Mouse (Mus musculus) embryonic facial prominence, embryonic 15.5 days (tissue): ENCODE measurements around the gene Pinlyp. TPM values are rescaled to one million over a fixed set of nuclear protein-coding genes. Genes with fewer than 3 reads are reported as not detected.

Experiments
- ATAC-seq: fragments of 200-750 bp; cut with Nextera tagmentation; 2 replicates; pipeline ENCODE4 v1.8.0; 2017; ENCODE audit warnings: low read depth, moderate TSS enrichment; ENCODE audit not compliant: insufficient number of reproducible peaks, low FRiP score, low TSS enrichment
- H3K27ac ChIP-seq: fragments of 300-500 bp; sonication (generic); replicated peaks from 2 replicates; pipeline ENCODE4 v1.5.1; 2015; ENCODE audit warnings: mild to moderate bottlenecking, inconsistent platforms
- H3K27me3 ChIP-seq: fragments of 300-500 bp; sonication (generic); 2 replicates; pipeline ENCODE4 v1.6.1; 2015; ENCODE audit warnings: inconsistent platforms
- H3K36me3 ChIP-seq: fragments of 300-500 bp; sonication (generic); 2 replicates; pipeline ENCODE4 v1.6.1; 2015; ENCODE audit warnings: mild to moderate bottlenecking, inconsistent platforms
- H3K4me1 ChIP-seq: fragments of 300-500 bp; sonication (generic); 2 replicates; pipeline ENCODE4 v1.6.1; 2015; ENCODE audit warnings: inconsistent platforms
- H3K4me2 ChIP-seq: fragments of 300-500 bp; sonication (generic); replicated peaks from 2 replicates; pipeline ENCODE4 v1.6.1; 2015; ENCODE audit warnings: mild to moderate bottlenecking, inconsistent platforms
- H3K4me3 ChIP-seq: fragments of 300-500 bp; sonication (generic); replicated peaks from 2 replicates; pipeline ENCODE4 v1.5.1; 2015; ENCODE audit warnings: mild to moderate bottlenecking, inconsistent platforms
- H3K9ac ChIP-seq: fragments of 300-500 bp; sonication (generic); 2 replicates; pipeline ENCODE4 v1.6.1; 2015; ENCODE audit warnings: inconsistent platforms
- H3K9me3 ChIP-seq: fragments of 300-500 bp; sonication (generic); replicated peaks from 2 replicates; pipeline ENCODE4 v1.6.1; 2016; ENCODE audit warnings: inconsistent platforms
- WGBS: fragments of 180-500 bp; shearing (Covaris S2); methylation state at CpG from one replicate; pipeline ENCODE4 v1.1.7; 2015; 5-methylcytosine and 5-hydroxymethylcytosine counted together
- polyA plus RNA-seq: library from polyadenylated mRNA; unstranded; fragments of >200 nt; fragmentation: Nextera tagmentation; extraction: Ambion mirVana; gene quantifications from 2 replicates; pipeline ENCODE4 v1.2.1, GENCODE M21; 2015

Gene Pinlyp
- polyA plus RNA-seq, 1 experiment from 2014 or later: 9.4 TPM

DNA sequence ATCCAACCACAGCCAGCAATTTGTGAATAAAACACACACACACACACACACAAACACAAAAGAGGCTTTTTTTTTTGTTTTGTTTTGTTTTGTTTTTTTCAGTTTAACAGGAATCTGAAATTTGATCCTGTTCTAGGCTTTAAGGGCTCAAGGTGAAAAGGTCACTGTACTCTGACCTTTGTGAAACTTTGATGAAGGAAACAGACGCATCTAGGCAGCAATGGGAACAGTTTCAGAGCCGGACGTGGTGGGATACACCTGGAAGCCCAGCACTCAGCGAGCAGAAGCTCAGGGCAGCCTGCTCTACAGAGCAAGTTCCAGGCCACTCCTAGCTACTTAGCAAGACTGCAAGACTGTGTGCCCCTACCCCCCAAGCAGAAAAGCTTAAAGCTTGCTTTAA, 41.0 kb downstream of the Pinlyp start:
- no peak for ATAC-seq
- Histone ChIP-seq H3K9ac (no peak overlapping the region), H3K4me3 (no peak overlapping the region), H3K4me2 (0 out of 2 replicates have a peak overlapping the region, but pooled peaks have one; percentile 25), H3K27me3 (peaks cover 16% of the 10 kb centered on the region), H3K36me3 (no peaks in the 10 kb centered on the region), H3K9me3 (no peaks in the 10 kb centered on the region), H3K4me1 (peaks cover 49% of the 10 kb centered on the region), H3K27ac (no peak overlapping the region)
- 27% methylated on average over 4 of the region's 4 CpGs for WGBS

DNA sequence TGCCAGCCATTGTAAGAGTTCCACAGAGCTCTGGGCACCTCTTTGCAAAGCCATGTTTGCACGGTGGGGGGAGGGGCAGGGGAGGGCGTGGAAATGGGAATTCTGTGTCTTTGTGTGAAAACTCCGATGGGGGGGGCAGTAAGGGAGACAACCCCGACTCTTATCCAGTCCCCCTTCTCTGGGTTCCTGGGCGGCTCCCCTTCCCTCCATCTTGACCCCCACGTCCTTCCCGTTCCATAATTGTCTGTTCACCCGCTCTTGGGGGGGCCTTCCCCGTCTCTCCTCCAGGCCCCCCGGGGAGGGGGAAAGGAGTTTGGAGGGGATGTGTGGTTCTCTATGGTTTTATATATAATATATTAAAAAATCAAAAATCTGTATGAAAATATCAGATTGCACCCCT, 41.9 kb downstream of the Pinlyp start:
- Histone ChIP-seq H3K27me3 (peaks cover 24% of the 10 kb centered on the region), H3K4me2 (peak overlapping the region; percentile 25; the same call in 1 of the 2 replicates), H3K9me3 (no peaks in the 10 kb centered on the region), H3K4me1 (peaks cover 55% of the 10 kb centered on the region), H3K36me3 (no peaks in the 10 kb centered on the region), H3K4me3 (no peak overlapping the region), H3K9ac (no peak overlapping the region), H3K27ac (no peak overlapping the region)
- WGBS: 22% methylated on average over 10 of the region's 10 CpGs
- ATAC-seq: no peak

DNA sequence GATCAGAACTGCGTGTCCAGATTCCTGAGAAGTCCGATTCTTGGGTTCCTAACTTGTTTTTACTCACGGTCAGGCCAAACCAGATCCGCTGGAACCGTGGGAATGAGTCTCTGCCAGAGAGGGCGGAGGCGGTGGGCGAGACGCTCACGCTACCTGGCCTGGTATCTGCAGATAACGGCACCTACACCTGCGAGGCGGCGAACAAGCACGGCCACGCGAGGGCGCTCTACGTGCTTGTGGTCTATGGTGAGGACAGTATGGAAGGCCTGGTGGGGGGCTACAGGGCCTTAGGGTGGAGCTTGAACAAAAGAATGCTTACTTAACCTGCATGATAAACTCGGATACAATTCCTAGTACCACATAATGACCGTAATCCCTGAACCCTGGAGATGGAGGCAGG, 44.4 kb downstream of the Pinlyp start:
- peaks cover 42% of the 10 kb centered on the region for H3K4me1 ChIP-seq
- no peak overlapping the region for H3K27ac ChIP-seq
- H3K4me3 ChIP-seq: no peak overlapping the region
- peaks cover 29% of the 10 kb centered on the region for H3K27me3 ChIP-seq
- no peak overlapping the region for H3K9ac ChIP-seq
- H3K4me2 ChIP-seq: no peak overlapping the region
- ATAC-seq: no peak
- H3K9me3 ChIP-seq: no peaks in the 10 kb centered on the region
- H3K36me3 ChIP-seq: no peaks in the 10 kb centered on the region
- WGBS: 49% methylated on average over 21 of the region's 21 CpGs

DNA sequence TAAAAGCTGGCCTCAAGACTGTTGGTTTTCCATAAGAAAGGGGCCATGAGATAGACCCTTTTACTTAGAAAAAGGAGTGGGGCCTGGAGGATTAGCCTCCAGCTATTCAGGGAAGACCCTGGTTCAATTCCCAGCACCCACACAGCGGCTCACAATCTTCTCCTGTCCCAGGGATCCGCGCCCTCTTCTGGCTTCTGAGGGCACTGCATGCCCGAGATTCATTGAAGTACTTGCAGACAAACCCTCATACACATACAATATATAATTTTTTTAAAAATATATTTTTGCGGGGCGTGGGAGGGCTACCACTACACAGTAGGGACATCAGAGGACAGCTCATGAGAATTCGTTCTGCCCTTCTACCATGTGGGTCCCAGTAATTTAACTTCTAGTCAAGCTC, 45.0 kb downstream of the Pinlyp start:
- WGBS: 35% methylated on average over 7 of the region's 7 CpGs
- peaks cover 29% of the 10 kb centered on the region for H3K27me3 ChIP-seq
- no peaks in the 10 kb centered on the region for H3K9me3 ChIP-seq

DNA sequence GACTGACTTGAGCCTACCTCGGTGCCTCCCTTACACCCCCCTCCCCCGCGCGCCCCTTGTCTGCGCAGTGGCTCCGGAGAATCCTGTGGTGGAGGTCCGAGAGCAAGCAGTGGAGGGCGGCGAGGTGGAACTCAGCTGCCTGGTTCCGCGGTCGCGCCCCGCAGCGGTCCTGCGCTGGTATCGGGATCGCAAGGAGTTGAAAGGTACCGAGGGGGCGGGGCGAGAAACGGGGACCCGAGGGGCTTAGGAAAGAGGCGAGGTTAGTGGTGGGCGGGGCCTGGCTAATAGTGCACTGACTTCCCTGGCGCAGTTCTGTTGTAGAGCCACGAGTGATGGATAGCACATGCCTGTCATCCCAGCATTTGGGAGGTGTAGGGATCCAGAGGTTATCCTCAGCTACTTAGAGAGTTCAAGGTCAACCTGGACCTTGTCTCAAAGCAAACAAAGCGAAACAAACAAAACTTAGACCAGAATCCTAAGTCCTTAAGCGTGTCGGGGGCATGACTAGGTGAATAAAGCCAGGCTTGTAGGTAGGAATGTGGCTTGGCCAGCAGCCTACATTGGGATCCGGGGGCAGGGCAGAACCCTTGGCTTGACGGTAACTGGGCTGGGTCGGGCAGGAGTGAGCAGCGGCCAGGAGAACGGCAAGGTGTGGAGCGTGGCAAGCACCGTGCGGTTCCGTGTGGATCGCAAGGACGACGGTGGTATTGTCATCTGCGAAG, 45.9 kb downstream of the Pinlyp start:
- Histone ChIP-seq H3K36me3 (no peaks in the 10 kb centered on the region), H3K27me3 (peaks cover 29% of the 10 kb centered on the region)

More for the DNA sequence above, 45.0 kb downstream of the Pinlyp start:
- H3K4me2 ChIP-seq: no peak overlapping the region
- no peak overlapping the region for H3K27ac ChIP-seq
- H3K4me1 ChIP-seq: peaks cover 37% of the 10 kb centered on the region
- H3K36me3 ChIP-seq: no peaks in the 10 kb centered on the region
- 0 out of 2 replicates have a peak overlapping the region, but pooled peaks have one; percentile 36 for H3K4me3 ChIP-seq
- no peak for ATAC-seq
- no peak overlapping the region for H3K9ac ChIP-seq

More for the DNA sequence above, 45.9 kb downstream of the Pinlyp start:
- Histone ChIP-seq H3K4me1 (peaks cover 28% of the 10 kb centered on the region), H3K9ac (no peak overlapping the region), H3K4me2 (peak overlapping the region; percentile 64), H3K27ac (no peak overlapping the region), H3K9me3 (no peaks in the 10 kb centered on the region), H3K4me3 (peak overlapping the region; percentile 36)
- 9% methylated on average over 43 of the region's 43 CpGs for WGBS
- no peak for ATAC-seq

Other genes starting within 250 kb of the Pinlyp start
- gene Zfp61, start 244.9 kb downstream of the Pinlyp start, polyA plus RNA-seq: 41.6 and 45.6 TPM in 2 replicates
- 13.7 and 14.5 TPM in 2 replicates for gene Zfp94, start 229.5 kb downstream of the Pinlyp start, polyA plus RNA-seq
- not detected in 2 replicates for gene Tescl, start 212.2 kb downstream of the Pinlyp start, polyA plus RNA-seq
- 30.8 and 40.2 TPM in 2 replicates for gene Lypd5, start 196.9 kb downstream of the Pinlyp start, polyA plus RNA-seq
- gene Kcnn4, start 175.9 kb downstream of the Pinlyp start, polyA plus RNA-seq: 3.1 and 4.0 TPM in 2 replicates
- gene Smg9, start 146.5 kb downstream of the Pinlyp start, polyA plus RNA-seq: 24.8 and 27.6 TPM in 2 replicates
- gene Irgc1, start 93.8 kb downstream of the Pinlyp start, polyA plus RNA-seq: 0.21 TPM in 1 of 2 replicates, not detected in the other
- gene Plaur, start 83.6 kb downstream of the Pinlyp start, polyA plus RNA-seq: 8.8 and 12.6 TPM in 2 replicates
- gene Cadm4, start 64.1 kb downstream of the Pinlyp start, polyA plus RNA-seq: 7.5 and 8.0 TPM in 2 replicates
- gene Zfp428, start 39.1 kb downstream of the Pinlyp start, polyA plus RNA-seq: 65.9 and 69.2 TPM in 2 replicates
- 0.62 and 0.72 TPM in 2 replicates for gene AC161166.1, start 33.7 kb downstream of the Pinlyp start, polyA plus RNA-seq
- gene Irgq, start 15.4 kb downstream of the Pinlyp start, polyA plus RNA-seq: 11.2 and 11.4 TPM in 2 replicates
- 122 and 127 TPM in 2 replicates for gene Xrcc1, start 171 bp upstream of the Pinlyp start, polyA plus RNA-seq
- 27.3 and 27.8 TPM in 2 replicates for gene Ethe1, start 41.4 kb upstream of the Pinlyp start, polyA plus RNA-seq
- 6.9 and 7.9 TPM in 2 replicates for gene Zfp575, start 41.5 kb upstream of the Pinlyp start, polyA plus RNA-seq
- 1.1 and 1.4 TPM in 2 replicates for gene Phldb3, start 64.6 kb upstream of the Pinlyp start, polyA plus RNA-seq
- 94.6 and 109 TPM in 2 replicates for gene Lypd3, start 90.4 kb upstream of the Pinlyp start, polyA plus RNA-seq
- gene Tex101, start 130.6 kb upstream of the Pinlyp start, polyA plus RNA-seq: not detected in 2 replicates
- not detected in 2 replicates for gene BC049730, start 163.1 kb upstream of the Pinlyp start, polyA plus RNA-seq
- not detected in 2 replicates for gene Gm4763, start 180.8 kb upstream of the Pinlyp start, polyA plus RNA-seq
- gene Cd177, start 214.2 kb upstream of the Pinlyp start, polyA plus RNA-seq: 0.66 and 1.3 TPM in 2 replicates
- gene Ceacam10, start 231.1 kb upstream of the Pinlyp start, polyA plus RNA-seq: 0.35 TPM in 2 replicates